Mouse (Mus musculus) testis, adult 10 weeks (tissue): ENCODE results near the gene Phc3. TPM values are rescaled to one million over a fixed set of nuclear protein-coding genes. Genes with fewer than 3 reads are reported as not detected.

Experiments
- polyA plus RNA-seq: library from polyadenylated mRNA; stranded (reverse); fragments of 350-450 nt; fragmentation: Illumina TruSeq; extraction: RNeasy Lipid Tissue Mini Kit (QIAGEN cat#74804); gene quantifications from one replicate; pipeline ENCODE4 v1.2.3, GENCODE M21; 2014; ENCODE audit warnings: low read depth, low replicate concordance

The Phc3 gene
- polyA plus RNA-seq: 10.9 TPM

GRCm38 (mm10) chr3:30969104-30969581 lies at the start of gene Phc3:
TSS of gene Phc3 (minus strand) at chr3:30969415.

GRCm38 (mm10) chr3:30995283-30995898 lies 26.2 kb upstream of the Phc3 start, which contains the start of gene Prkci:
TSS of gene Prkci (plus strand) at chr3:30995747.

GRCm38 (mm10) chr3:30855604-30856458 lies 113.4 kb downstream of the Phc3 start, which contains the start of gene Gpr160:
TSS of gene Gpr160 (plus strand) at chr3:30855950.

Other genes with a start within 250 kb of the Phc3 start
- 6.0 TPM for gene Samd7, start 223.1 kb downstream of the Phc3 start, polyA plus RNA-seq
- 60.7 TPM for gene Sec62, start 176.5 kb downstream of the Phc3 start, polyA plus RNA-seq
- gene Gpr160, start 113.5 kb downstream of the Phc3 start, polyA plus RNA-seq: 242 TPM
- gene Prkci, start 26.3 kb upstream of the Phc3 start, polyA plus RNA-seq: 24.0 TPM
- 12.8 TPM for gene Skil, start 125.6 kb upstream of the Phc3 start, polyA plus RNA-seq
- 119 TPM for gene Cldn11, start 180.5 kb upstream of the Phc3 start, polyA plus RNA-seq